In the genomic region with DNA sequence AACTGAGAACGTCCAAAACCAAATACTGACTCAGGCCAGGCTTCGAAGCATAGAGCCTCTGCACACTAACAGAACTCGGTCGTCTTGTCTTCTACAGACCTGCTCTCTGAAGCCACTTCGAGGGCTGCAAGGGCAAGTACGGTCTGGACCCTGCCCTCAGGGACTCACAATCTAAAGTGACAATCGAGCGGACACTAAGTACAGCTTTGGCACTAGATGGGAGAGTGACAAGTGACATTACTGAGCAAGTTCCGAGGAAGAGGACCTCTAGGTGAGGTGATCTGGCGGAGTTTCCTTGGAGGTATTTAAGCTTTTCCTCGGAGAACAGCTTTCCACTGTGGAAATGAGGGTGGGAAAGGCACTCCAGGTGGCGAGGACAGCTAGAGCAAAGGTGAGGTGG, we compare ENCODE assay signal across 16 mouse cellular contexts. TPM values are rescaled to one million over a fixed set of nuclear protein-coding genes. Genes with fewer than 3 reads are reported as not detected.
DNase-seq lines count a peak whose midpoint lies in the region; ATAC-seq lines count a peak whose summit lies in the region.
"Had no signal": no experiment of that assay in that cellular context is flagged by ENCODE, and none has a peak within 500 bp of the region (broad histone marks: within the 10 kb centered on the region; RNA-seq: fewer than 3 reads in every experiment).

No protein-coding gene starts in this region.

- peaks cover 38% of the 10 kb centered on the region for H3K4me1 ChIP-seq in forebrain, embryonic 11.5 days (replicated peaks; ENCODE audit: control insufficient read depth, insufficient read depth, low read length)
- H3K4me1 ChIP-seq in forebrain, embryonic 16.5 days (replicated peaks; ENCODE audit: control insufficient read depth, insufficient read depth, low read length) = peaks cover 31% of the 10 kb centered on the region
- H3K4me1 ChIP-seq in neural tube, embryonic 15.5 days = peaks cover 21% of the 10 kb centered on the region
- peaks cover 16% of the 10 kb centered on the region; the same call in 1 of the 2 replicates for H3K4me1 ChIP-seq in limb, embryonic 11.5 days (ENCODE audit: control insufficient read depth, insufficient read depth, low read length)

- H3K27me3 ChIP-seq in forebrain, embryonic 11.5 days (ENCODE audit: control insufficient read depth, insufficient read depth, low read length) = peaks cover 73% of the 10 kb centered on the region
- peaks cover 42% of the 10 kb centered on the region for H3K27me3 ChIP-seq in forebrain, embryonic 16.5 days (replicated peaks; ENCODE audit: control insufficient read depth, insufficient read depth, low read length)
- peaks cover 73% of the 10 kb centered on the region for H3K27me3 ChIP-seq in neural tube, embryonic 15.5 days (replicated peaks)
- H3K27me3 ChIP-seq in limb, embryonic 11.5 days (ENCODE audit: control insufficient read depth, insufficient read depth, low read length) = peaks cover 86% of the 10 kb centered on the region

- WGBS in forebrain, embryonic 11.5 days = 3% methylated on average over 12 of the region's 12 CpGs
- 15% methylated on average over 12 of the region's 12 CpGs for WGBS in forebrain, embryonic 16.5 days
- 3% methylated on average over 12 of the region's 12 CpGs for WGBS in neural tube, embryonic 15.5 days
- 2% methylated on average over 12 of the region's 12 CpGs for WGBS in limb, embryonic 11.5 days

- H3K9me3 ChIP-seq in forebrain, embryonic 11.5 days (ENCODE audit: control insufficient read depth, low read length) = no peaks in the 10 kb centered on the region
- no peaks in the 10 kb centered on the region for H3K9me3 ChIP-seq in forebrain, embryonic 16.5 days (ENCODE audit: control insufficient read depth, low read length)
- H3K9me3 ChIP-seq in neural tube, embryonic 15.5 days (replicated peaks) = no peaks in the 10 kb centered on the region
- H3K9me3 ChIP-seq in limb, embryonic 11.5 days (ENCODE audit: control insufficient read depth, low read length) = no peaks in the 10 kb centered on the region
- H3K9me3 ChIP-seq: kidney, embryonic 15.5 days had no signal

- H3K9ac ChIP-seq in forebrain, embryonic 11.5 days (ENCODE audit: low read length) = no peak overlapping the region
- H3K9ac ChIP-seq in forebrain, embryonic 16.5 days (replicated peaks; ENCODE audit: low read depth, low read length) = no peak overlapping the region
- no peak overlapping the region for H3K9ac ChIP-seq in neural tube, embryonic 15.5 days (replicated peaks)
- H3K9ac ChIP-seq in limb, embryonic 11.5 days (ENCODE audit: low read length) = no peak overlapping the region
- H3K9ac ChIP-seq: kidney, embryonic 15.5 days had no signal

- peak overlapping the region; percentile 22; the same call in 1 of the 2 replicates for H3K4me2 ChIP-seq in forebrain, embryonic 11.5 days (ENCODE audit: low read depth, low read length, severe bottlenecking)
- H3K4me2 ChIP-seq in forebrain, embryonic 16.5 days (ENCODE audit: low read length) = no peak overlapping the region
- no peak overlapping the region for H3K4me2 ChIP-seq in neural tube, embryonic 15.5 days
- H3K4me2 ChIP-seq in limb, embryonic 11.5 days (ENCODE audit: low read depth, severe bottlenecking) = no peak overlapping the region

- DNase-seq in forebrain, embryonic 11.5 days (ENCODE audit: low spot score) = peak; percentile 55
- peak; percentile 52 for DNase-seq in neural tube, embryonic 10.5 days (ENCODE audit: extremely low spot score, low spot score)
- DNase-seq in limb, embryonic 11.5 days (ENCODE audit: low spot score) = peak; percentile 59
- DNase-seq in layer of hippocampus, postnatal 14 days (ENCODE audit: low spot score in 2 of 2) = no peak
- DNase-seq in layer of hippocampus, adult 11-12 months (ENCODE audit: low spot score) = no peak
- no peak for DNase-seq in left cerebral cortex, adult 8-10 months (ENCODE audit: low spot score in 2 of 2)
- DNase-seq: cerebellum, adult 11 months; layer of hippocampus, adult 9-11 months; right cerebral cortex, postnatal 14 days had no signal

- H3K4me3 ChIP-seq in forebrain, embryonic 11.5 days (ENCODE audit: low read depth, low read length) = no peak overlapping the region
- no peak overlapping the region for H3K4me3 ChIP-seq in forebrain, embryonic 16.5 days (replicated peaks; ENCODE audit: low read length)
- H3K4me3 ChIP-seq in neural tube, embryonic 15.5 days (replicated peaks) = no peak overlapping the region
- H3K4me3 ChIP-seq in limb, embryonic 11.5 days (ENCODE audit: low read depth, low read length) = no peak overlapping the region
- H3K4me3 ChIP-seq: heart, adult 2 months had no signal

- no peak for ATAC-seq in forebrain, embryonic 11.5 days (replicated peaks; ENCODE audit: low FRiP score)
- no peak for ATAC-seq in forebrain, embryonic 16.5 days
- ATAC-seq in neural tube, embryonic 15.5 days (ENCODE audit: low FRiP score) = no peak
- no peak for ATAC-seq in limb, embryonic 11.5 days (ENCODE audit: insufficient number of reproducible peaks, low FRiP score, low TSS enrichment, low read depth)

- no peak overlapping the region for H3K27ac ChIP-seq in forebrain, embryonic 11.5 days (ENCODE audit: low read depth, low read length)
- no peak overlapping the region for H3K27ac ChIP-seq in forebrain, embryonic 16.5 days (ENCODE audit: low read length)
- H3K27ac ChIP-seq in neural tube, embryonic 15.5 days (replicated peaks) = no peak overlapping the region
- no peak overlapping the region for H3K27ac ChIP-seq in limb, embryonic 11.5 days (replicated peaks; ENCODE audit: low read depth, low read length)
- H3K27ac ChIP-seq: heart, adult 2 months; kidney, embryonic 15.5 days had no signal

- no peaks in the 10 kb centered on the region for H3K36me3 ChIP-seq in forebrain, embryonic 11.5 days (ENCODE audit: control insufficient read depth, insufficient read depth, low read length)
- H3K36me3 ChIP-seq in forebrain, embryonic 16.5 days (ENCODE audit: control insufficient read depth, insufficient read depth) = no peaks in the 10 kb centered on the region
- no peaks in the 10 kb centered on the region for H3K36me3 ChIP-seq in neural tube, embryonic 15.5 days
- no peaks in the 10 kb centered on the region for H3K36me3 ChIP-seq in limb, embryonic 11.5 days (ENCODE audit: control insufficient read depth, insufficient read depth, low read length)
- H3K36me3 ChIP-seq: kidney, embryonic 15.5 days had no signal

RNA-seq across cellular contexts. Expression of a gene that starts 0.6 kb away (rescaled TPM):
- 4.1 and 5.7 TPM in 2 replicates for polyA plus RNA-seq in forebrain, embryonic 11.5 days (2014; fragmentation: Nextera tagmentation; extraction: Ambion mirVana)
- 2.2 and 2.7 TPM in 2 replicates for polyA plus RNA-seq in forebrain, embryonic 16.5 days (2015; fragmentation: Nextera tagmentation; extraction: Ambion mirVana)
- 5.5 TPM in 1 of 2 replicates, not detected in the other for polyA plus RNA-seq in neural tube, embryonic 15.5 days (2015; fragmentation: Nextera tagmentation; extraction: Ambion mirVana)
- not detected in 2 replicates for polyA plus RNA-seq in limb, embryonic 11.5 days (2014; fragmentation: Nextera tagmentation; extraction: Ambion mirVana)
- total RNA-seq in layer of hippocampus, postnatal 14 days (2021) = not detected
- total RNA-seq in left cerebral cortex, adult 8-10 months (2022) = not detected
- total RNA-seq: heart, adult 2 months; heart, postnatal 4 days; neutrophil, adult 5-6 weeks had no signal
- polyA plus RNA-seq: heart, adult 2 months; limb, embryonic 14.5 days had no signal

Comparison
In these comparisons a context has a peak if more than half of its experiments do, and no peak if none do; other contexts are left out.
1. DNase-seq: peak in forebrain, embryonic 11.5 days (single experiment), neural tube, embryonic 10.5 days (single experiment) and limb, embryonic 11.5 days (single experiment); none in layer of hippocampus, postnatal 14 days (0 of 2), layer of hippocampus, adult 11-12 months (single experiment) and left cerebral cortex, adult 8-10 months (0 of 2).